Mouse (Mus musculus) v-Abl transformed pro-B cells (cell line): ENCODE results near the gene Trmt13.
"Not testable (repeated sequence)": the region's sequence is repeated elsewhere in the genome, so short reads cannot be mapped to it uniquely, and the experiment has no call there.

Experiments
- in situ Hi-C, 2 experiments: fragments of 400-800 bp; cut with MboI; formaldehyde crosslinking; loops; one replicate each; pipeline ENCODE4 v1.15.1; 2025; ENCODE audit not compliant: unreplicated experiment in 2 of 2

Gene Trmt13

GRCm38 (mm10) chr3:116562408-116563094, 51.8 kb downstream of the Trmt13 start, which contains the start of gene Lrrc39:
Lrrc39 (plus strand) TSS chr3:116562973.
- in situ Hi-C loops: no loop called here

- in situ Hi-C loops: not testable (repeated sequence)
Measured at GRCm38 (mm10) chr3:116561315-116561714, 53.1 kb downstream of the Trmt13 start.

- in situ Hi-C loops: no loop called here
Measured at GRCm38 (mm10) chr3:116551362-116551761, 63.0 kb downstream of the Trmt13 start.

GRCm38 (mm10) chr3:116547430-116547829, 67.0 kb downstream of the Trmt13 start:
- in situ Hi-C loops: no loop called here

- in situ Hi-C loops: no loop called here
Measured at GRCm38 (mm10) chr3:116542532-116542931, 71.9 kb downstream of the Trmt13 start.

GRCm38 (mm10) chr3:116542070-116542469, 72.3 kb downstream of the Trmt13 start:
- in situ Hi-C loops: no loop called here

GRCm38 (mm10) chr3:116537200-116537573, 77.2 kb downstream of the Trmt13 start:
- in situ Hi-C loops: loop anchor here in 1 of 2 experiments (5.0 kb wide), 1 partner anchor 45 kb away; no protein-coding TSS in a partner anchor

GRCm38 (mm10) chr3:116536428-116537199, 77.8 kb downstream of the Trmt13 start:
- in situ Hi-C loops: loop anchor here in 1 of 2 experiments (5.0 kb wide), 1 partner anchor 46 kb away; no protein-coding TSS in a partner anchor
